Mouse (Mus musculus) olfactory bulb, adult 2 months (tissue): ENCODE data around the gene Kdm1b. TPM values are rescaled to one million over a fixed set of nuclear protein-coding genes. Genes with fewer than 3 reads are reported as not detected.

ENCODE experiments used
- H3K27ac ChIP-seq: fragments of 200-500 bp; 2 replicates; pipeline ENCODE4 v1.5.1; 2012; ENCODE audit warnings: low read depth, low read length; ENCODE audit not compliant: insufficient read depth
- H3K4me1 ChIP-seq: fragments of 200-500 bp; 2 replicates; pipeline ENCODE4 v1.6.1; 2012; ENCODE audit warnings: low read length; ENCODE audit not compliant: control insufficient read depth, insufficient read depth
- H3K4me3 ChIP-seq: fragments of 200-500 bp; 2 replicates; pipeline ENCODE4 v1.5.1; 2012; ENCODE audit warnings: mild to moderate bottlenecking, low read depth, low read length, moderate library complexity; ENCODE audit not compliant: insufficient read depth
- CTCF ChIP-seq: fragments of 200-500 bp; IDR thresholded peaks from 2 replicates; pipeline ENCODE4 v1.5.1; 2012; ENCODE audit warnings: low read depth, mild to moderate bottlenecking, low read length, moderate library complexity; ENCODE audit not compliant: insufficient read depth
- POLR2A ChIP-seq: fragments of 200-500 bp; IDR thresholded peaks from 2 replicates; pipeline ENCODE4 v1.6.1; 2012; ENCODE audit warnings: mild to moderate bottlenecking, low read depth, low read length, moderate library complexity; ENCODE audit not compliant: insufficient read depth
- WGBS: fragments of 180-500 bp; shearing (Covaris S2); methylation state at CpG from one replicate; pipeline ENCODE4 v1.1.7; 2018; 5-methylcytosine and 5-hydroxymethylcytosine counted together
- polyA plus RNA-seq: library from polyadenylated mRNA; stranded (reverse); fragments of >200 nt; gene quantifications from 2 replicates; pipeline ENCODE4 v1.2.4, GENCODE M21; 2012; ENCODE audit warnings: low replicate concordance; ENCODE audit not compliant: missing spikeins, insufficient read depth, insufficient read length

Gene Kdm1b
- polyA plus RNA-seq = not detected in 2 replicates

GRCm38 (mm10) chr13:47043030-47043680 is at the start of gene Kdm1b:
Kdm1b (plus strand) TSS chr13:47043499.
- peak; percentile 49; the same call in 1 of the 2 replicates for TF ChIP-seq POLR2A
- TF ChIP-seq CTCF = no peak
- H3K27ac ChIP-seq = no peak within 1 kb of the TSS
- H3K4me3 ChIP-seq = peak within 1 kb of the TSS; percentile 92
- WGBS = under 1% methylated on average over 48 of the region's 48 CpGs
- H3K4me1 ChIP-seq = peaks cover 13% of the 10 kb centered on the region

GRCm38 (mm10) chr13:46997355-46997754 is 45.9 kb upstream of the Kdm1b start:
- no peaks in the 10 kb centered on the region for H3K4me1 ChIP-seq
- no peak for TF ChIP-seq CTCF
- no peak for TF ChIP-seq POLR2A
- WGBS = 83% methylated on average over 4 of the region's 4 CpGs
- H3K27ac ChIP-seq = no peak overlapping the region
- no peak overlapping the region for H3K4me3 ChIP-seq

DNA sequence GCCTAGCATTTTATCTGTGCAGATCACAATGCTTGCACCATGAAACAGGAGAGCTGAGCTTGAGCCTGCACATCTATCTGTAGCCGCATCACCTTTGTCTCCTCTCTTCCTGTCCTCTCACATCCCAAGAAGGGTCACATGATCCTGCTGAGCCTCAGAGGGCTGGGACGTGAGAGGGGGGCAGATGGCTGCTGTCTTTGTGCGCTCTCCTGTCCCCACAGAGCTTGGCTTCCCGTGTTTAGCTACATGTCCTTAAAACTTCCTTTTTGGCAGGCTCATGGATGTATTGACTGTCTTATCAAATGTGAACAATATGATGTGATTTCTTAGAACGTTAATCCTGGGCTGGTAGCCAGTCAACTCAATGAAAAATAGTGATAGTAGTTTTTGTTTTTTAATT is 43.8 kb upstream of the Kdm1b start:
- H3K4me1 ChIP-seq = no peaks in the 10 kb centered on the region
- 66% methylated on average over 5 of the region's 5 CpGs for WGBS
- TF ChIP-seq CTCF = no peak
- no peak for TF ChIP-seq POLR2A
- no peak overlapping the region for H3K27ac ChIP-seq
- H3K4me3 ChIP-seq = no peak overlapping the region

- Histone ChIP-seq H3K4me1 (no peaks in the 10 kb centered on the region), H3K27ac (no peak overlapping the region), H3K4me3 (no peak overlapping the region)
- TF ChIP-seq POLR2A (no peak), CTCF (no peak)
- WGBS = 93% methylated on average over 4 of the region's 4 CpGs
Observed at GRCm38 (mm10) chr13:47001590-47001989, 41.7 kb upstream of the Kdm1b start.

DNA sequence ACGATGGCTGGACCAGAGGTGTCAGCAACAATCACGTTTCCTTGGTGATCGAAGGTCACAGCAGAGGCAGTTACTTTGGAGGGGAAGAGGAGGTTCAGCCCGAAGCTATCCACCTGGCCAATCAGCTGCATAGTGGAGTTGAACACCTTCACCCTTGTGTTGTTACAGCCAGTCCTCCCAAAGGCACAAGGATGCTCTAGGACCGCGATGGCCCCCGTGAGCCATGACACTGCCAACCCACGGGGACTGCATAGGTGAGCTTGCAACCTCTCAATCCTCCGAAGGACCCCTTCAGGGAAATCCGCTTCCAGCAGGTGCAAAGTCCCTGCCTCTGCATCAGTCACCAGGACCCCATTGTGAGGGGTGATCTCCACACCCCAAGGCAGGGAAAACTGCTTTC is 29.6 kb upstream of the Kdm1b start:
- no peak overlapping the region for H3K27ac ChIP-seq
- no peak for TF ChIP-seq POLR2A
- no peak for TF ChIP-seq CTCF
- WGBS = 79% methylated on average over 10 of the region's 10 CpGs
- peak overlapping the region; percentile 78 for H3K4me3 ChIP-seq
- H3K4me1 ChIP-seq = peaks cover 15% of the 10 kb centered on the region

- peaks cover 15% of the 10 kb centered on the region for H3K4me1 ChIP-seq
- TF ChIP-seq CTCF (peak; percentile 97), POLR2A (peak; percentile 42; the same call in 1 of the 2 replicates)
- no peak within 1 kb of the TSS for H3K27ac ChIP-seq
- 3% methylated on average over 73 of the region's 73 CpGs for WGBS
- H3K4me3 ChIP-seq = peak within 1 kb of the TSS; percentile 78
Observed at GRCm38 (mm10) chr13:47014334-47015194, 28.7 kb upstream of the Kdm1b start, which contains the start of gene Nhlrc1. Nhlrc1 (minus strand) TSS chr13:47014850.

GRCm38 (mm10) chr13:47015195-47015501 is 28.2 kb upstream of the Kdm1b start:
- H3K4me3 ChIP-seq = no peak overlapping the region
- H3K27ac ChIP-seq = no peak overlapping the region
- peaks cover 15% of the 10 kb centered on the region for H3K4me1 ChIP-seq
- 59% methylated on average over 5 of the region's 5 CpGs for WGBS
- no peak for TF ChIP-seq POLR2A
- TF ChIP-seq CTCF = no peak

DNA sequence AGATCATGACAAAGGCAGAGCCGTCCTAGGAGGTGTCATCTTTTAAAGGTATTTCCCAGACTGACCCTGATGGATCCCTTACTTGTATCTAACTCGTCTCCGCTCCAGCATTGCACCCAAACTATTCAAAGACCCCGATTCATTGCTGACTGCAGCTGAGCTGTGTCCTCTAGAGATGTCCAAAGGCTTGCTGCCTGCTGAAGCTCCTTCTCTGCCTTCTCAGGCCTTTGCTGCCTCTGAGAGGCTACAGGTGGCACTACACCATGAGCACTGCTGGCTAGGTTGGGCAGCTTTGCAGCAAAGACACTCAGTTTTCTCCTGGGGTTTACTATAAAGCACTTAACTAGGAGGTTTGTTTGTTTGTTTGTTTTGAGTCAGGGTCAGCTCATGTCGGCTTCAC is 26.0 kb upstream of the Kdm1b start:
- TF ChIP-seq CTCF (peak; percentile 50), POLR2A (no peak)
- 28% methylated on average over 5 of the region's 5 CpGs for WGBS
- Histone ChIP-seq H3K27ac (no peak overlapping the region), H3K4me3 (no peak overlapping the region), H3K4me1 (peaks cover 15% of the 10 kb centered on the region)

DNA sequence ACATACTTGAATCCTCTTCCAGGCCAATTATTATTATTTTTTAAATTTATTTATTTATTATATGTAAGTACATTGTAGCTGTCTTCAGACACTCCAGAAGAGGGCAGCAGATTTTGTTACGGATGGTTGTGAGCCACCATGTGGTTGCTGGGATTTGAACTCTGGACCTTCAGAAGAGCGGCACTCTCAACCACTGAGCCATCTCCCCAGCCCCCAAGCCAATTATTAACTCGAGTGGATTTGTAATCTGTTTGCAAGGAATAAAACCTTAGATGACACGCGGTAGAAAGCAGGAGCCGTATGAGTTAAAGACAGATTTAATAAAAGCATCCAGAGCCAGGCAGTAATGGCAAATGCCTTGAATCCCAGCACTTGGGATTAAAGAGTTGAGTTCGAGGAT is 23.5 kb upstream of the Kdm1b start:
- no peak overlapping the region for H3K27ac ChIP-seq
- 87% methylated on average over 7 of the region's 7 CpGs for WGBS
- 0 out of 2 replicates have a peak, but pooled peaks cover 1% of the 10 kb centered on the region for H3K4me1 ChIP-seq
- TF ChIP-seq POLR2A (no peak), CTCF (no peak)
- H3K4me3 ChIP-seq = no peak overlapping the region
